Mouse (Mus musculus): Measurements from ENCODE around the gene Siva1. TPM values are rescaled to one million over a fixed set of nuclear protein-coding genes. Genes with fewer than 3 reads are reported as not detected.

Siva1 gene
- total RNA-seq, 2 experiments from 2014 or later = 20.0 to 21.9 TPM

GRCm38 (mm10) chr12:112620354-112621061, 24.0 kb upstream of the Siva1 start:
- DNase-seq (ENCODE audit: extremely low spot score in 1 of 2, low spot score in 1 of 2) = no peak

- DNase-seq (ENCODE audit: extremely low spot score in 1 of 2, low spot score in 1 of 2) = no peak
These were observed 22.6 kb upstream of the Siva1 start for GRCm38 (mm10) chr12:112621900-112622299.

GRCm38 (mm10) chr12:112623742-112624141, 20.7 kb upstream of the Siva1 start:
- peak in 1 of 2 experiments; percentile 78 for DNase-seq (ENCODE audit: extremely low spot score in 1 of 2, low spot score in 1 of 2)

DNA sequence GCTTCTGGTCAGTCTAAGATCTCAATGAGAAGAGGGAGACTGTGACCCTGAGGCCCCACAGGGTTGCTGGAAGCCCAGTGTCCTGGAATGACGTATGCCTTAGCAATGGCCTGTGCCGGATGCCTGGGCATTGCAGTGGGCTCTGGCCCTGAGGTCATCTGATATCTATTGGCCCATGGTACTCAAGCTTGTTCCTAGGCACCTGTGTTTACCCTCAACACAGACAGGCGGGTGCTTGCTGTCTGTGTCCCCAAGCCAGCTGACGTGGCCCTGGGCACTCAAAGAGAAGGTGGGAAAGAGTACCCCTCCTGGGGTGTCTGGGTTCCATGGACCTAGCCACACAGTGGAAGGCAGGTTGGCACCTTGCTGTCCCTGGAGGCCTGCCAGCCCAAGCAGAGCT, 18.8 kb upstream of the Siva1 start:
- no peak for DNase-seq (ENCODE audit: extremely low spot score in 1 of 2, low spot score in 1 of 2)

- DNase-seq (ENCODE audit: extremely low spot score in 1 of 2, low spot score in 1 of 2) = no peak
These were observed 18.0 kb upstream of the Siva1 start for GRCm38 (mm10) chr12:112626455-112626854.

- DNase-seq (ENCODE audit: extremely low spot score in 1 of 2, low spot score in 1 of 2) = no peak
These were observed 17.2 kb upstream of the Siva1 start for GRCm38 (mm10) chr12:112627097-112627881.

GRCm38 (mm10) chr12:112628197-112628596, 16.3 kb upstream of the Siva1 start:
- DNase-seq (ENCODE audit: extremely low spot score in 1 of 2, low spot score in 1 of 2) = no peak

DNA sequence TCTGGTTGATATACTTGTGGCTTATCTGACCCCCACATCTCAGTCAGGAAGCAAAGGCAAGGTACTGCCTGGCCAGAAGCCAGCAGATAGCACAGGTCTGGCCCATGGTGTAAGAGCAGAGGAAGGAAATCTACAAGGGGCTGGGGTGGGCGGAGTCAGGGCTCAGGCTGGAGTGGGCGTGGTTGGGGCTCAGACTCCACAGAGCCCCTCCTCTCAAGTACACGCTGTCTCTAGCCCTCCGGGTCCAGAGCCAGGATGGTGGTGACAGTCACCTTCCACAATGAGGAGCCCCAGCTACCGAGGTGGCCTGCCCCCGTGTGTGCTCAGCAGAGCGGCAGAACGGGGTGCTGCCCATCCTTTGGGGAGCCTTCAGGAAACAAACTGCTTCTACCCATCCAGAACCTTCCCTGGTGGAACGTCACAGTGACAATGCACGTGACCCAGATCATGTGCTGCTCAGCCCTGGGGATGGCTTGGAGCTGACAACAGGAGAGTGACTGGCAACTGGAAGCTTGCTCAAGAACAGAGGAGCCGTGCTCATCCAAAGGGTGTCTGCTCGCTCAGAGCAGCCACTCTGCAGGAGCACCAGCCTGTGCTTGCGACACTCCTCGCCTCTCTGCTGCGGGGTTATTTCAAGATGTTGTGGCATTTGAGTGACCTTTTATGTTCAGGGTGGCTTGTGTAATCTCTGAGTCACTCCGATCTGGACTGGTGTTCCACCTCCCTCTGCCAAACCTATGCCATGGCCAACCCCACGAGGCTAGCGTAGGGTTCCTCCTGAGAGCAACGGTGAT, 15.4 kb upstream of the Siva1 start:
- DNase-seq (ENCODE audit: extremely low spot score in 1 of 2, low spot score in 1 of 2) = no peak

GRCm38 (mm10) chr12:112630029-112630428, 14.4 kb upstream of the Siva1 start:
- no peak for DNase-seq (ENCODE audit: extremely low spot score in 1 of 2, low spot score in 1 of 2)

- no peak for DNase-seq (ENCODE audit: extremely low spot score in 1 of 2, low spot score in 1 of 2)
These were observed 13.7 kb upstream of the Siva1 start for GRCm38 (mm10) chr12:112630796-112631195.

- no peak for DNase-seq (ENCODE audit: extremely low spot score in 1 of 2, low spot score in 1 of 2)
These were observed 13.0 kb upstream of the Siva1 start for GRCm38 (mm10) chr12:112631472-112631871.

DNA sequence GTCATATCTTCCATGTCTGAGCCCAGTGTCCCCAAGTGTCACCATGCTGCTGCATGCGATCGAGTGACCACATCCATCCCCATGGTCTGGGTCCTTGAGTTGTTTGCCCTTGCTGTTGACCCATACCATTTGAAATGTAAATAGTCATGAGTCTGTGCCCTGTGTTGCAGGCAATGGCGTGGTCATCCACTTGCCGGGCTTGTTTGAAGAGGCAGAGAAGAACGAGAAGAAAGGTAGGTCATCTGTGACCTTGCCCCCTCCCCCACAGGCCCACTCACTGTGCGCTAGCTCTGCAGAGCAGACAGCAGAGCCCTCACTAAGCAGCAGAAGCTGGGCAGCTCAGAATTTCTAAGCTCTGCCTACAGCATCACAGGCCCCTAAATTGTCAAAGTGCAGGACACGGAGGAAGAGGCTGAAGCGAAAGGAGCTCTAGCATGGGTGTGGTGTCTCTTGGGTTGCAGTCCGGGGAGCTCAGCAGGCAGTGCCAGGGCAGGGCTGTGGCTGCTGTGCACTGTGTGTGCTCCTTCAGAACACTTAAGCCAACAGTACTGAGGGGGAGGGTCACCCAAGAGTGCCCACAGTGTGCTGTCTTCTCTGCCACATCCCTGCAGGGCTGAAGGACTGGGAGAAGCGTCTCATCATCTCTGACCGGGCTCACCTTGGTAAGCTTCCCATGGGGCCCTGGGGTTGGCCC, 12.2 kb upstream of the Siva1 start:
- no peak for DNase-seq (ENCODE audit: extremely low spot score in 1 of 2, low spot score in 1 of 2)

GRCm38 (mm10) chr12:112632907-112633306, 11.6 kb upstream of the Siva1 start:
- no peak for DNase-seq (ENCODE audit: extremely low spot score in 1 of 2, low spot score in 1 of 2)

GRCm38 (mm10) chr12:112633686-112634085, 10.8 kb upstream of the Siva1 start:
- DNase-seq (ENCODE audit: extremely low spot score in 1 of 2, low spot score in 1 of 2) = no peak

DNA sequence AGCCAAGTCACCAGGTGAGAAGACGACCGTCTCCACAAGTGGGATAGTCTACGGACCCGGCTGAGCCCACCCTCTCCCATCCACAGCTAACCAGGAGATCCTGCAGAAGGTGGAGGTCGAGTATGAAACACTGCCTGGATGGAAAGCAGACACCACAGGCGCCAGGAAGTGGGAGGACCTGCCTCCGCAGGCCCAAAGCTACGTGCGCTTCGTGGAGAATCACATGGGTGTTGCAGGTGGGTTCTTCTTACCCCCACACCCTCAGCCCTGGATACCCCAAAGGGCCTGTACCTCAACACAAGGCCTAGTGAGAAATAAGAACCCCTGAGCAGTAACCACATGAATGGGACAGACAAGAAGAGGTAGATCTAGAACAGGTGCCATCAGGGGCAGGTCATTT, 5.0 kb upstream of the Siva1 start:
- no peak for DNase-seq (ENCODE audit: extremely low spot score in 1 of 2, low spot score in 1 of 2)

DNA sequence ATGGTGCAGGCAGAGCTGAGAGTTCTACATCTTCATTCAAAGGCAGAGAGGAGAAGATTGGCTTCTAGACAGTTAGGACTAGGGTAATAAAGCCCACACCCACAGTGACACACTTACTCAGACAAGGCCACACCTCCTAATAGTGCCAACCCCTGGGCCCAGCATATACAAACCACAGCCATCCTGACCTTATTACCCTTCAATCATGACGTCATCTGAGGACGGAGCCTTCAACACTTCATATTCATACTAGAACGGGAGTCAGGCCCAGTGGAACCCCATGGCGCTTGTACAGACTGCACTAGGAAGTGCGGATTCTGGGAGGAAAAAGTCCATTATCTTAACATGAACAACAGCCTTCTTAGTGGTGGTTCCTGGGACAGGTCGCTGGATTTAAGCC, 1.4 kb upstream of the Siva1 start:
- DNase-seq (ENCODE audit: extremely low spot score in 1 of 2, low spot score in 1 of 2) = no peak

GRCm38 (mm10) chr12:112644855-112645506, 502 bp downstream of the Siva1 start:
- DNase-seq (ENCODE audit: extremely low spot score in 1 of 2, low spot score in 1 of 2) = peak; percentile 34 to 41

DNA sequence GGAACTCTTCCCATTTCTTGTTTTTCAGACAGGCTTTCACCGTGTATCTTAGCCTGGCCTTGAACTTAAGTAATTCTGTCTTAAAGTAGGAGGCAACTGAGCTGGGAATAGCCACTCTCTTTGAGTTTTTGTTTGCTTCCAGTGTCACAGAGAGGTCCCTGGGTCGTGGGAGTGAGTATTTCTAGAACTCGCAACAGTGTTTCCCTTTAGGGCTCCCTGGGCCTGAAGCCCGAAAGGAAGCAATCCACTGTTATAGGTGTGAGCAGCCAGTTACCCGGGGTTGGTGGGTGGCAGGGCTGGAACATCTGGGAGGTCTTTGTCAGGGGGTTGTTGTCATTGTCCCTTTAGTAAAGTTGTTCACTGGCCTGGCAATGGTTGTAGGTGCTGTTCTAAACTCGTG, 1.7 kb downstream of the Siva1 start:
- DNase-seq (ENCODE audit: extremely low spot score in 1 of 2, low spot score in 1 of 2) = no peak

GRCm38 (mm10) chr12:112648081-112648480, 3.6 kb downstream of the Siva1 start:
- no peak for DNase-seq (ENCODE audit: extremely low spot score in 1 of 2, low spot score in 1 of 2)
